Mouse (Mus musculus) layer of hippocampus, adult 11-12 months (tissue): ENCODE results near the gene Ets1.
A peak's percentile ranks its signal among the peaks of the same experiment; 100 is the strongest.

ENCODE experiments used
- DNase-seq: peaks from one replicate; pipeline ENCODE4 v3.0.0; 2022; ENCODE audit warnings: low spot score

The Ets1 gene

GRCm38 (mm10) chr9:32712383-32712910, 76.4 kb downstream of the Ets1 start:
- DNase-seq: no peak

GRCm38 (mm10) chr9:32713106-32713505, 77.1 kb downstream of the Ets1 start:
- no peak for DNase-seq

- no peak for DNase-seq
Measured at GRCm38 (mm10) chr9:32713790-32714189, 77.8 kb downstream of the Ets1 start.

DNA sequence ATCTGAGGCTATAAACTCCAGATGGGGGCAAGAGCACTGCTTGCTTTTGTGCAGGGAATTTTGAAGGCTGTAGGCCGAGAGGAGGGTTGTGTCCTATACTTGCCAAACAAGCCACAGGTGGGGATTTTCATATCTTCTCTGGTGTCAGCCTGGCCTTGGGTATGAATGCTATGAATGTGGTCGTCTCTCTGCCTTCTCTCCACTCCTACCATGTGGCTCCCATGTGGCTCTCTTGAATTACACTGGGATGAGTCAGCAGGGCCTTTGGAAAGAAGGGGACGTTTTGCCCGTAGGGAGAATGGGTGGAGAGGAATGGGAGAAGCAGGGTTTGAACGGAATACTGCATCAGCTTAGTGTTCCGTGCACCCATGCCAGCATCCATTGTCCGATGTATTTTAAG, 78.5 kb downstream of the Ets1 start:
- no peak for DNase-seq

GRCm38 (mm10) chr9:32715806-32716466, 79.9 kb downstream of the Ets1 start:
- DNase-seq: peak; percentile 43

DNA sequence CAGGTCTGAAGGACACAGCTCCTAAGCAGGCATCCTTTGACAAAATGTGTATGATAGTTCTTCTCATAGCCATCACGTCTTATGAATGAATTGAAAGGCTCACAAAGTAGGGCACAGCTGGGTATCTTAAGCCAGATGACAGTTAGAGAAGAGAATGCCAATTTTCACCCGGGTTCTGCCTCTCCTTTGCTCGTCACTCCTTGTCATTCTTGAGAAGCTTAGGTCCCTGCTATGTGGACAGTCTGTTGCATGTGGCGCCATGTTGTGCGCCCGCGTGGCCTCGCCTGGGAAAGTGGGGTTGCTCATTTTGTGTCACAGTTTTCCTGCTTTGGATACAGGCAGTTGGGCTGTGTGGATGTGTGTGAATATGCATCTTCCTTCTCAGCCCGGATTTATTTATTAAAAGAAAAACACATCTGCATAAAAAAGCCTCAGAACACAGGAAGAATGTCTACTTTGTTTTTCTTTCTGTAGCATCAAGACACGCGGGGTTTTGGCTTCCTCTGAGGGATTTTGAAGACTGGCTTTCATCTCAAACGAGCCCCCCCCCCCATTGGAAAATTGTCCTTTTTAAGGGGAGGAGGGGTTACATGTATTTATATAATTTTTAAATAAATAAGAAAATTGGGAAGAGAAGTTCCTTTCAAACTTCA, 81.4 kb downstream of the Ets1 start:
- no peak for DNase-seq

DNA sequence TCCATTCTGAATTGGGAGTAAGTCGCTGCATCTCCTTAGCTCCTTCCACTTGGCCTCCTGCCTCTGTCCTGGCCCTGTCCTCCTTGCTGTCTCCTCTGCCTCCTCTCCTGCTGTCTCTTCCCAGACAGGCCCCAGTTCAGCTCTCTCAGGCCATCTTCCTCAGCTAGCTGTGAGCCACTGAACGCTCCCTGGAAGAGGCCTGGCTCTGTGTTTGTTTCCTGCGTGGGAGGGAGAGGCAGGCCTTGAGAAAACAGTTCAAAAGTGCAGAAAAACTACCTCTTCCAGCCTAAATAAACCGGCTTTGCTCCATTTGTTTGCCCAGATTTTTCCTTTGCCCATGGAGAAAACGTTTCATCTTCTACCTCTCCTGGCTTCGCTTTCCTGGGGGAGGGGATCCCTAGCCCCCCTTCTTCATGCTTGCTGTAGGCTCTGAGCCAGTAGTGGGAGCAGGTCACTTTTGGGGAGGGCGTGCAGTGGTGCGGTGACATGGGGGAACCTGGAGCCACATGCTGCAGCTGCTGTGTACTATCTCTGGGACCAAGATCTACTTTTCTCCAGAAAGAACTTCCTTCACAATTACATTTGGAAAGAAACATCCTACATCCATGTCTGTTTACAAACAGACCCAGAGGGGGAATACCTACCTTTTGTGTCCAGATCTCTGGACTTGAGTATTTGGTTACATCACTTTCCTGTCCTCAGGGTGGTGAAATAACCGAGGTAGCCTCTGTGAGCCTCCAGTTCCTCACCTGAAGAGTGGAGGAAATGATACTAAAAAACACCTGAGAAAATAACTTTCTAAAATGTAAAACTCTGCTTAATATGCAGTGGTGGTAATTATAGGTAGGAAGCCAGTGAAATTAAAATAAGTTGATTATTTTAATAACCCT, 82.2 kb downstream of the Ets1 start:
- DNase-seq: no peak

- no peak for DNase-seq
Measured at GRCm38 (mm10) chr9:32718868-32719267, 82.8 kb downstream of the Ets1 start.

DNA sequence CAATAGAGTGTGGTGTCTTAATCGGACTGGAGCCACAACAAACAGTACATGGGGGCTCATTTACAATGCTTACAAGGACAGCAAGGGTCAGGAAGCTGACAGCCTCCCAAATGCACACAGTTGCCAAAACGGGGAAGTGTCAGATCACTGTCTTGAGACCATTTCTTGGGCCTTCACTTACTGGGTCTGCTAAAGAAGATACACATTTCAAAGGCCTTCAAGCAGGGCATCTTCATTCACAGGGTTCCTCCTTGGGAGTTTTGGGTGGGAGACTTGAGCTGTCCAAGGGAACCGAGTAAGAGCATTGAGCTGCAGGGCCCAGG, 83.9 kb downstream of the Ets1 start:
- no peak for DNase-seq

- no peak for DNase-seq
Measured at GRCm38 (mm10) chr9:32720264-32721031, 84.4 kb downstream of the Ets1 start.

DNA sequence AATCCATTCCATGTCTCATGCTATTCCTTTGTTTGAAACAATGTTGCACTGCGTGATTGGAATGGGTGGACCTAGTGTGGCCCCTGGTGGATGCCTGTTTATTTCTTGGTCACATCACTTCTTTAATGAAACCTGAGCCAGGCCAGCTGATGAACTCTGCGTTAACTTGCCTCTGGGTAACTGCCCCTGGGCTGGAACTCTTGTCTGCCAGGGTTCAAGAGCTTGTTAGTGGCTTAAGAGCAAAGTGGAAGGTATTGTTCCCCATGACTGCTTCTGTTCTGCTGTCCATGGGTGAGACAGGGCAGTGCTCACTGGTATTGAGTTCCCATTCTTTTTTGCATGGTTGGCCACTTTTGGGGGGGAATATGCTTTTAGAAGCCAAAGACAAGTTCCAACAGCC, 85.1 kb downstream of the Ets1 start:
- no peak for DNase-seq

- no peak for DNase-seq
Measured at GRCm38 (mm10) chr9:32722205-32722604, 86.2 kb downstream of the Ets1 start.

GRCm38 (mm10) chr9:32722969-32723368, 86.9 kb downstream of the Ets1 start:
- no peak for DNase-seq

GRCm38 (mm10) chr9:32724131-32724825, 88.3 kb downstream of the Ets1 start:
- no peak for DNase-seq

- no peak for DNase-seq
Measured at GRCm38 (mm10) chr9:32725902-32726301, 89.9 kb downstream of the Ets1 start.

DNA sequence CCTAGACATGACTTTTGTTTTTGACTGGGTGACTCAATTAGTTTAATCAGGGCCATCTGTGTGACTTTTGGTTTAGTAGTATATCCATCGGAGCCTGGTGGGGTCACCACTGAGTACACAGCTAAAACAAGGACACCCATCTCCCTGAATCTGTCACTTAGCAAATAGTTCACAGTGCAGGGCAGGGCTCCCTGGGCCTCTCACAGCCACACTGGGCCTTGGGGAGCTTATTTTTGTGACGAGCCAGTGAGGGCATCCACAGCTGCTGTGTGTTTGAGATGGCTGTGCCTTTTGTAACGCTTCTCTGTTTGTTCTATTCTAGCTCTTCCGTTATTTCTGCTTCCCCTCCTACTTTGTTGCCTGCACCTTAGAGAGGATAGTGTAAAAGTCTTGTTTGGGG, 90.6 kb downstream of the Ets1 start:
- no peak for DNase-seq

DNA sequence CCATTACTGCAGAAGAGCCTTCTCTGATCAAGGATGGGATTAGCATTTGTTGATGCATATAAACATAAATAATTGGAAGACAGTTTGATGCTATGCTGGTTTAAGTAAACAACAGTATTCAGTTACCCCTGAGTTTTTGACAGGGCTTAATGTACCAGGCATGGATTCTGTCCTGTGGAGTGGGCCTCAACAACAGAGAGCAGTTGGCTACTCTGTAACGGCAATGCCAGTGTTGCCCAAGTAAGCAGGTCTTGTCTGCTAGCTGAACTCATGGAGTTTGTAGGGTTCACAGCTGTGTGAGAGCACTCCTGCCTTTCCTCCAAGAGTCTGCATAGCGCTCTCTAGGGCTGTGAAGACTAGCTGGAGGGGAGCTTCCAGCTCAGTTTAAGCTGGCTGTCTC, 91.0 kb downstream of the Ets1 start:
- no peak for DNase-seq

DNA sequence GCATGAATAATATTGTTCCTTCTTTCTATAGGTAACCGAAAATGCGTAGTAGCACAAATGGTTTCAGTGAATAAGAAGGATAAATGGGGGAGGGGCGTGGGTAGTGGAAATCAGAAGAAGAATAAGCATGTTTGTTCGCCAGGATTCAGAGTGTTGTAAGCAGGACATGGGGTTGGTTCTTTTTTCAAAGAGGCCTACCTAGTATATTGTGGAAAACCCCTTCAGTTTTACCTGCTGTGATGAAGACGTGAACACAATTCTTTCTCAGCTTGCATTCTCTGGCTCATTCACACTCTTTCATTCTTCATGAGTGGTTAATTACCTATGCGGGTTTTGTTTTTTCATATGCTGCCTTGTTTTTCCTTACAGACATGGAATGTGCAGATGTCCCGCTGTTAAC, 92.3 kb downstream of the Ets1 start:
- DNase-seq: no peak

- no peak for DNase-seq
Measured at GRCm38 (mm10) chr9:32728806-32729205, 92.8 kb downstream of the Ets1 start.

DNA sequence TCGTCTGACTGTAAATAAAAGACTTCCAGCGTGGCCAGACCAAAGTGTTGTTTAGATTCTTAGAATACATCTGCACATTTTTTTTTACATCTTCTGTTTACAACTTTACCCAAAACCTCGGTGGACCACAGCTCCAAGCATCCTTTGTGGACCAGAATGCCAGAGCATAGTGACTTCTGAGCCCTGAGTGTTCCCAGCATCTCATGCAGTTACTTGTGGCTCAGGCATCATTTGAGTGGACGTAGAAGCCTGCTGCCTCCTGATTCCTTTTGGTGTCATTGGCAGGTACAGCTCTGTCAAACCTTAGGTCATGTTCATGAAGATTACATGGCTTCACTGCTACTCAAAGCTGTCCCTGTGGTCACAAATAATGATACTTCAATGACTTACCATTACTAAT, 93.2 kb downstream of the Ets1 start:
- no peak for DNase-seq

DNA sequence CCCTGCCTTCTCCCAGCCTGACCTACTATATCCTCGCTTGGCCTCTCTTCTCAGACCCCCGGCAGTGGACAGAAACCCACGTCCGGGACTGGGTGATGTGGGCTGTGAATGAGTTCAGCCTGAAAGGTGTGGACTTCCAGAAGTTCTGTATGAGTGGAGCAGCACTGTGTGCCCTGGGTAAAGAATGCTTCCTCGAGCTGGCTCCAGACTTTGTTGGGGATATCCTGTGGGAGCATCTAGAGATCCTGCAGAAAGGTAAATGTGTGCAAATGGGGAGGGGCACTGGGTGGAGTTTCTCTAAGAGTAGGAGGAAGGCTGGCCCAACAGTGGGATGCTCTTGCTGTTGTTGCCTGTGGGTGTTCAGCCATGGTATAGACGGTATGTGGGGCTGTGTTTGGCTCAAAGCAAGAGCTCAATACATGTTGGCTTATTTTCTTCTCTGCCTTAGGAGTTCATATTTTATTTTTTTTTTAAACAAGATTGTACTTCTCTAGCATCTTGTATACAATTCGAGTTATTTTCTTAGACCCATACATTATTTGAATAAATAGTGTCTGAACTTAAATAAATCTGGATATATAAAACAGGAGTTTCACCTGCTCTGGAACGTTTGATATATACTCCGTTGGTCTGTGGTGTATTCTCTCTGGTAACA, 94.1 kb downstream of the Ets1 start:
- DNase-seq: no peak
